In the genomic region with DNA sequence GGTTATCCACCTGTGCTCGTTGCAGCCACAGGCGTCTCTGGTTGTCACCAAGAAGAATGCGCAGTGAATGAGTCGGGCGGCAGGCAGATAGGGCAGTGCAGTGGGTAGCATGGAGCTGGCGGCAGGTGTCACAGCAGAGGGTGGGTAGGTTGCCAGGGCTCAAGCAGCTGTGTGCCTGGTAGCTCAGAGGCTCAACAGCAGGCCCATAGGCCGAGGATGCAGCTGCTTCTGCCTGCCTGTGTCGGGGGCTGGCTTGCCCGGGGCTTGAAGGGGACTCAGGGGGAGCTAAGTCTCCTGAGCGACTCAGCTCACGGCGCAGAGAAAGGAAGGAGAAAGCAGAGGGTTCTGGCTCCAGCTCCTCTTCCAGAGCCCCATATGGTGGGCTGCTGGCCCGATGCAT, we compare ENCODE assay signal across 22 mouse cellular contexts. TPM values are rescaled to one million over a fixed set of nuclear protein-coding genes. Genes with fewer than 3 reads are reported as not detected.
DNase-seq lines count a peak whose midpoint lies in the region; TF ChIP-seq lines count a peak whose summit lies in the region.
"Had no signal": no experiment of that assay in that cellular context is flagged by ENCODE, and none has a peak within 500 bp of the region (broad histone marks: within the 10 kb centered on the region; RNA-seq: fewer than 3 reads in every experiment).

No protein-coding gene starts in this region.

- H3K4me1 ChIP-seq in olfactory bulb, adult 2 months (ENCODE audit: control insufficient read depth, insufficient read depth, low read length): peaks cover 35% of the 10 kb centered on the region

- no peak for TF ChIP-seq CTCF in layer of hippocampus, adult 2 months (conservative IDR thresholded peaks at IDR 0.05)
- no peak for TF ChIP-seq CTCF in olfactory bulb, adult 2 months (IDR thresholded peaks at IDR 0.05; ENCODE audit: insufficient read depth, low read depth, low read length)

- DNase-seq in gastrocnemius, postnatal 10 days: peak; percentile 50
- no peak for DNase-seq in gastrocnemius, adult 18-20 months (ENCODE audit: low spot score)
- DNase-seq in layer of hippocampus, adult 2 months (ENCODE audit: low spot score in 2 of 2): no peak
- no peak for DNase-seq in layer of hippocampus, adult 9-11 months
- peak; percentile 36 for DNase-seq in retina, postnatal 1 day
- no peak for DNase-seq in retina, embryonic 14.5 days (ENCODE audit: low spot score)
- no peak for DNase-seq in urinary bladder, adult 2 months (ENCODE audit: low spot score)
- DNase-seq: adrenal gland, adult 8-10 months; cerebellum, adult 11 months; gastrocnemius, postnatal 36 days; heart, postnatal 14 days; kidney, adult 9 months; kidney, postnatal 4 days; lung, embryonic 14.5 days; right cerebral cortex, postnatal 14 days; thymus, postnatal 25 days had no signal

- H3K27ac ChIP-seq in layer of hippocampus, adult 2 months: peak overlapping the region; percentile 97
- 0 out of 2 replicates have a peak overlapping the region, but pooled peaks have one; percentile 7 for H3K27ac ChIP-seq in olfactory bulb, adult 2 months (ENCODE audit: insufficient read depth, low read depth, low read length)
- H3K27ac ChIP-seq: embryonic facial prominence, embryonic 15.5 days; heart, embryonic 10.5 days; liver, embryonic 12.5 days; midbrain, embryonic 10.5 days had no signal

- 45% methylated on average over 13 of the region's 13 CpGs for WGBS in olfactory bulb, adult 2 months

- H3K4me3 ChIP-seq in layer of hippocampus, adult 2 months: peak overlapping the region; percentile 88
- 0 out of 2 replicates have a peak overlapping the region, but pooled peaks have one; percentile 10 for H3K4me3 ChIP-seq in olfactory bulb, adult 2 months (ENCODE audit: insufficient read depth, low read depth, low read length)
- H3K4me3 ChIP-seq: embryonic facial prominence, embryonic 15.5 days; heart, embryonic 10.5 days; liver, embryonic 12.5 days; midbrain, embryonic 10.5 days had no signal

- no peak for TF ChIP-seq POLR2A in olfactory bulb, adult 2 months (IDR thresholded peaks at IDR 0.05; ENCODE audit: insufficient read depth, low read depth, low read length)

RNA-seq across cellular contexts. Expression of a gene that starts 2.7 kb away (rescaled TPM):
- total RNA-seq in gastrocnemius, postnatal 10 days (2021): 1 to 10 TPM; 1.2 to 1.5 TPM
- 1 to 10 TPM; 1.1 to 1.7 TPM for total RNA-seq in gastrocnemius, adult 18-20 months (2021)
- total RNA-seq in layer of hippocampus, adult 2 months (2021): 10 to 100 TPM; 71.4 to 75.0 TPM
- polyA plus RNA-seq in olfactory bulb, adult 2 months (2012; ENCODE audit: insufficient read depth, insufficient read length, low replicate concordance, missing spikeins): not detected in 2 replicates
- 4.3 and 4.8 TPM in 2 replicates for polyA plus RNA-seq in urinary bladder, adult 2 months (2012; rRNA removed)

RNA-seq across cellular contexts. Expression of a gene that starts 8.7 kb away (rescaled TPM):
- total RNA-seq in gastrocnemius, postnatal 10 days (2021): 10 to 100 TPM; 14.2 to 18.7 TPM
- total RNA-seq in gastrocnemius, adult 18-20 months (2021): 10 to 100 TPM; 11.6 to 12.1 TPM
- 10 to 100 TPM; 93.9 to 98.8 TPM for total RNA-seq in layer of hippocampus, adult 2 months (2021)
- not detected in 2 replicates for polyA plus RNA-seq in olfactory bulb, adult 2 months (2012; ENCODE audit: insufficient read depth, insufficient read length, low replicate concordance, missing spikeins)
- polyA plus RNA-seq in urinary bladder, adult 2 months (2012; rRNA removed): 70.3 and 77.0 TPM in 2 replicates

RNA-seq across cellular contexts. Expression of a gene that starts 20.7 kb away (rescaled TPM):
- total RNA-seq in gastrocnemius, postnatal 10 days (2021): 1 to 10 TPM; 1.2 to 2.4 TPM
- total RNA-seq in gastrocnemius, adult 18-20 months (2021): 1 to 10 TPM in 1 of 2 experiments, under 1 TPM in 1; 0.83 to 2.1 TPM
- 1 to 10 TPM; 6.5 to 7.1 TPM for total RNA-seq in layer of hippocampus, adult 2 months (2021)
- not detected in 2 replicates for polyA plus RNA-seq in olfactory bulb, adult 2 months (2012; ENCODE audit: insufficient read depth, insufficient read length, low replicate concordance, missing spikeins)
- polyA plus RNA-seq in urinary bladder, adult 2 months (2012; rRNA removed): 2.8 and 4.2 TPM in 2 replicates
- polyA plus RNA-seq: inflammation-experienced regulatory T-cells, adult 6 months had no signal

RNA-seq across cellular contexts. Expression of a gene that starts 20.7 kb away (rescaled TPM):
- 10 to 100 TPM in 1 of 2 experiments, 1 to 10 TPM in 1; 8.0 to 11.5 TPM for total RNA-seq in gastrocnemius, postnatal 10 days (2021)
- 1 to 10 TPM; 5.1 to 5.2 TPM for total RNA-seq in gastrocnemius, adult 18-20 months (2021)
- total RNA-seq in layer of hippocampus, adult 2 months (2021): 10 to 100 TPM; 20.3 to 24.8 TPM
- not detected in 2 replicates for polyA plus RNA-seq in olfactory bulb, adult 2 months (2012; ENCODE audit: insufficient read depth, insufficient read length, low replicate concordance, missing spikeins)
- polyA plus RNA-seq in urinary bladder, adult 2 months (2012; rRNA removed): 20.6 and 21.3 TPM in 2 replicates

RNA-seq across cellular contexts. Expression of a gene that starts 20.7 kb away (rescaled TPM):
- 10 to 100 TPM; 41.0 to 48.2 TPM for total RNA-seq in gastrocnemius, postnatal 10 days (2021)
- 10 to 100 TPM; 57.2 to 68.0 TPM for total RNA-seq in gastrocnemius, adult 18-20 months (2021)
- 100 to 1,000 TPM; 102 to 111 TPM for total RNA-seq in layer of hippocampus, adult 2 months (2021)
- polyA plus RNA-seq in olfactory bulb, adult 2 months (2012; ENCODE audit: insufficient read depth, insufficient read length, low replicate concordance, missing spikeins): not detected in 2 replicates
- 109 and 119 TPM in 2 replicates for polyA plus RNA-seq in urinary bladder, adult 2 months (2012; rRNA removed)

Comparison
In these comparisons a context has a peak if more than half of its experiments do, and no peak if none do; other contexts are left out.
1. DNase-seq: peak in gastrocnemius, postnatal 10 days (single experiment) and retina, postnatal 1 day (single experiment); none in gastrocnemius, adult 18-20 months (single experiment), layer of hippocampus, adult 2 months (0 of 2), layer of hippocampus, adult 9-11 months (single experiment), retina, embryonic 14.5 days (single experiment) and urinary bladder, adult 2 months (single experiment).
2. RNA of a gene that starts 2.7 kb away (total RNA-seq): 71.4 to 75.0 TPM in layer of hippocampus, adult 2 months; 1.1 to 1.7 TPM in gastrocnemius, adult 18-20 months and 1.2 to 1.5 TPM in gastrocnemius, postnatal 10 days; every median in the first group is over 10 times any median in the second.
3. RNA of a gene that starts 8.7 kb away (total RNA-seq): 93.9 to 98.8 TPM in layer of hippocampus, adult 2 months; 14.2 to 18.7 TPM in gastrocnemius, postnatal 10 days and 11.6 to 12.1 TPM in gastrocnemius, adult 18-20 months; every median in the first group is over 4 times any median in the second.